Mouse (Mus musculus): ENCODE data around the gene Psmd4.

DNA sequence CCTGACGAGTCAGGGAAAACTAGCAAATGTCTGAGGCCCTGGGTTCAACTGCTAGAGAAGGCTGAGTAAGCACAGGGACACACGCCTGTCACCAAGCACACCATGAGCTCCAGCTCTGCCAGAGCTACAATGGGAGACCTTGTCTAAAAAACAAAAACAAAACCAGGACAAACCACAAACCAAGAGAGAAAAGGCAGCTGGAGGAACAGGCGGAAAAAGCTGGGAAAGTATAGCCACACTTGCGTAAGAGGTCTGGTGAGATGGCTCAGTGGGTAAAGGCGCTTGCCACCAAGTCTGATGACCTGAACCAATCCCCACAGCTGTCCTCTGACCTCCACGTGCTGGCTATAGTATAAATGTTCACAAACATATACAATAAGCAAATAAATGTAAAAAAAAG is 23.7 kb upstream of the Psmd4 start:
- no peak for TF ChIP-seq CTCF (IDR thresholded peaks at IDR 0.05; ENCODE audit: low read depth)
- TF ChIP-seq EP300 (IDR thresholded peaks at IDR 0.05; ENCODE audit: low read depth) = no peak

Data from liver, embryonic 14.5 days (tissue).